Mouse (Mus musculus) embryonic facial prominence, embryonic 11.5 days (tissue): ENCODE data around the gene Hist2h2ac. TPM values are rescaled to one million over a fixed set of nuclear protein-coding genes. Genes with fewer than 3 reads are reported as not detected.
A peak's percentile ranks its signal among the peaks of the same experiment; 100 is the strongest.

Experiments
- ATAC-seq: fragments of 200-750 bp; cut with Nextera tagmentation; replicated peaks from 2 replicates; pipeline ENCODE4 v1.8.0; 2017; ENCODE audit warnings: low read depth; ENCODE audit not compliant: insufficient number of reproducible peaks, low FRiP score, low TSS enrichment
- DNase-seq: peaks from one replicate; pipeline ENCODE4 v3.0.0-alpha.2; 2015; ENCODE audit warnings: low spot score
- H3K27ac ChIP-seq: fragments of 300-500 bp; sonication (generic); replicated peaks from 2 replicates; pipeline ENCODE4 v1.5.1; 2014; ENCODE audit warnings: mild to moderate bottlenecking, low read depth, low read length, control low read depth
- H3K27me3 ChIP-seq: fragments of 300-500 bp; sonication (generic); 2 replicates; pipeline ENCODE4 v1.6.1; 2014; ENCODE audit warnings: mild to moderate bottlenecking, low read length, moderate library complexity, mixed read lengths; ENCODE audit not compliant: control insufficient read depth, insufficient read depth
- H3K36me3 ChIP-seq: fragments of 300-500 bp; sonication (generic); replicated peaks from 2 replicates; pipeline ENCODE4 v1.6.1; 2014; ENCODE audit warnings: low read depth, mild to moderate bottlenecking, low read length, moderate library complexity, mixed read lengths; ENCODE audit not compliant: control insufficient read depth, insufficient read depth
- H3K4me1 ChIP-seq: fragments of 300-500 bp; sonication (generic); 2 replicates; pipeline ENCODE4 v1.6.1; 2014; ENCODE audit warnings: low read length, mixed read lengths; ENCODE audit not compliant: control insufficient read depth, insufficient read depth
- H3K4me2 ChIP-seq: fragments of 300-500 bp; sonication (generic); 2 replicates; pipeline ENCODE4 v1.6.1; 2014; ENCODE audit warnings: low read depth, mild to moderate bottlenecking, control low read depth, low read length, moderate library complexity
- H3K4me3 ChIP-seq: fragments of 300-500 bp; sonication (generic); 2 replicates; pipeline ENCODE4 v1.5.1; 2014; ENCODE audit warnings: low read depth, low read length, control low read depth
- H3K9ac ChIP-seq: fragments of 300-500 bp; sonication (generic); replicated peaks from 2 replicates; pipeline ENCODE4 v1.6.1; 2014; ENCODE audit warnings: mild to moderate bottlenecking, control low read depth, low read length
- H3K9me3 ChIP-seq: fragments of 300-500 bp; sonication (generic); replicated peaks from 2 replicates; pipeline ENCODE4 v1.6.1; 2016; ENCODE audit warnings: mild to moderate bottlenecking, low read length, inconsistent platforms, mixed read lengths; ENCODE audit not compliant: control insufficient read depth
- WGBS: fragments of 180-500 bp; shearing (Covaris S2); extraction: QIAGEN DNeasy Blood & Tissue Kit; methylation state at CpG from one replicate; pipeline ENCODE4 v1.1.7; 2014; 5-methylcytosine and 5-hydroxymethylcytosine counted together
- polyA plus RNA-seq: library from polyadenylated mRNA; unstranded; fragments of >200 nt; fragmentation: Nextera tagmentation; extraction: Ambion mirVana; gene quantifications from 2 replicates; pipeline ENCODE4 v1.2.1, GENCODE M21; 2014

The Hist2h2ac gene
- polyA plus RNA-seq, 1 experiment from 2014 or later: 15.5 TPM

DNA sequence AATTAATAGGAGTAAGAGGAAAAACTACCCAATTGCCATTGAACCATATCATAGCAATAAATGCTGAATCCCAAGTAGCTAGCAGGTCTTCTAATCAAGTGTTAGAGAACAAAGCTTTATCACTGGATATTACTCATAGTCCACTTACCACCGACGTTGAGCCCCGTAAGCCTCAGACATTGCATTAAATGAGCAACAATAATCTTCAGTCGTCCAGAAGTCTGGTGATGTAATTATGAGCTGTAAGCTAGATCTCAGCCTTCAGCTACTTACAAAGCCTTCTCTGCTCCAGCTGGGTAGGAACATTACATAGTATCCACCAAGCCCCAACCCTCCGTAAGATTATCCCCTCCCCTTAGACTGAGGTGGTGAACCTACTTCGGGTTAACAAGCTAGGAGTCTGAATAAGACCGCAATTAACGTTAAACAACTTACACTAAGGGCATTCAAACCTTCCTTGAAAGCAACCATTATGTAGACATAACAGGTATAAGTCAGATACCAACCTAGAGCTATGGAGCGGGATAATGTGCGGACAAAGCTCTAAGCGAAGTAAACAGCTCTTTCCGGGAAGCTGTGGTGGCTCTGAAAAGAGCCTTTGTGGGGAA is 17.3 kb upstream of the Hist2h2ac start:
- Histone ChIP-seq H3K36me3 (no peaks in the 10 kb centered on the region), H3K9ac (peak overlapping the region; percentile 81)
- ATAC-seq: no peak

DNA sequence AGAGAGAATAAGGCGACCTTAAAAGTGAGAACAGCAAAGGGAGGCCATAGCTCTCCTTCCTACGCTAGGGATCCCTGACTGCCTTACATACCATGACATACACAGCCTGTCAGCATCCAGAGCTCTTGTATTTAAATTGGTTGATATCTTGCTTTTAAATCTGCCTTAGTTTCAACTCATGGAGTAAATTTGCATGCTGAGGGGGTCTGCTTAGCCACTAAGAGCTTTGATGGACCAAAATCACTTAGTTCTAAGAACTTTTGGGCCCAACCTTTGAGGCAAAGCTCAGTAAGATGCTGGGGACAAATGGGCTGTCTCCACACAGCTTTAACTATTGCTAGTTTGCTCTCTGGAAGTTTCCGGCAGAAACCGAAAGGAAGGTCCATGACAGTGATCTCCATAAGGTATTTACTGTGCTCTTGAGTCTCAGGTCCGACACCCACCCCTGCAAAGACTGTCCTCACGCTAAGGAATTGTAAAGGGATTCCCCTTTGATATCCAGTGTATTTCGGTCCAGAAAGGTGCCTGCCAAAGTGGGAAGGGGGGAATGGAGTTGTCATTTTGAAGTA is 16.7 kb upstream of the Hist2h2ac start:
- no peak for ATAC-seq
- H3K27me3 ChIP-seq: no peaks in the 10 kb centered on the region
- H3K36me3 ChIP-seq: no peaks in the 10 kb centered on the region
- DNase-seq: peak; percentile 57
- WGBS: 28% methylated on average over 7 of the region's 7 CpGs
- no peaks in the 10 kb centered on the region for H3K9me3 ChIP-seq
- peak overlapping the region; percentile 88 for H3K27ac ChIP-seq
- H3K4me1 ChIP-seq: no peaks in the 10 kb centered on the region
- peak overlapping the region; percentile 49 for H3K4me3 ChIP-seq
- peak overlapping the region; percentile 56 for H3K4me2 ChIP-seq
- peak overlapping the region; percentile 81 for H3K9ac ChIP-seq

More for the DNA sequence above, 17.3 kb upstream of the Hist2h2ac start:
- peak overlapping the region; percentile 49 for H3K4me3 ChIP-seq
- H3K27ac ChIP-seq: peak overlapping the region; percentile 88
- WGBS: 1% methylated on average over 12 of the region's 12 CpGs
- no peaks in the 10 kb centered on the region for H3K4me1 ChIP-seq
- H3K27me3 ChIP-seq: no peaks in the 10 kb centered on the region
- DNase-seq: peak; percentile 70
- H3K9me3 ChIP-seq: no peaks in the 10 kb centered on the region
- H3K4me2 ChIP-seq: peak overlapping the region; percentile 56

DNA sequence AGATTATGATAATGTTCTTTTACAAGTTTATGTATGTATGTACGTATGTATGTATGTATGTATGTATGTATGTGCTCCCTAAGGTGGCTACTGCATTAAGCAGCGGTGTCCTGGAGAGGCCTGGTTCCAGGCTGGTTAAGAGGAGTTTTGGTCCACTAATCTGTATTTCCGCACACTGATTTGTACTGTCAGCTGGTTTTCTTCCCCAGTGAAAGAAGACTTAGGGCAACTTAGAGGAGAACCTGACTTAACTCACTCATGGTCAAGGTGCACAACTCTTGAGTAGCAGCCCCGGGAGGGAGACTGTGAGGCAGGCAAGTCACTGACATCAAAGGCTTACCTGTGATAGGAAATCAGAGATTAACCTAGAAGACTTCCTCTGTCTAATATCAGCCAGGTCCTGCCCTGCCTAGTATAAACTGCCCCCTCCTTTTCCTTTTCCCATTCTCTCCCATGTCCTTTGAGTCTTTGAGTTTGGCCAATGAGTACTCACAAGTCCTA is 16.2 kb upstream of the Hist2h2ac start:
- Histone ChIP-seq H3K27ac (no peak overlapping the region), H3K4me3 (peak overlapping the region; percentile 49), H3K9ac (no peak overlapping the region; the same call in 1 of the 2 replicates), H3K4me1 (no peaks in the 10 kb centered on the region), H3K27me3 (no peaks in the 10 kb centered on the region), H3K36me3 (no peaks in the 10 kb centered on the region), H3K9me3 (no peaks in the 10 kb centered on the region), H3K4me2 (peak overlapping the region; percentile 56)
- 83% methylated on average over 4 of the region's 4 CpGs for WGBS
- no peak for ATAC-seq
- DNase-seq: no peak

GRCm38 (mm10) chr3:96235836-96236235 is 15.2 kb upstream of the Hist2h2ac start:
- Histone ChIP-seq H3K36me3 (no peaks in the 10 kb centered on the region), H3K9me3 (no peaks in the 10 kb centered on the region), H3K4me2 (no peak overlapping the region), H3K27ac (no peak overlapping the region), H3K4me3 (no peak overlapping the region), H3K4me1 (no peaks in the 10 kb centered on the region), H3K9ac (no peak overlapping the region), H3K27me3 (no peaks in the 10 kb centered on the region)
- no peak for ATAC-seq
- no peak for DNase-seq
- 59% methylated on average over 3 of the region's 3 CpGs for WGBS

GRCm38 (mm10) chr3:96234914-96235313 is 14.2 kb upstream of the Hist2h2ac start:
- Histone ChIP-seq H3K9ac (no peak overlapping the region), H3K27me3 (no peaks in the 10 kb centered on the region), H3K9me3 (no peaks in the 10 kb centered on the region), H3K4me1 (no peaks in the 10 kb centered on the region), H3K27ac (no peak overlapping the region), H3K4me2 (no peak overlapping the region), H3K36me3 (no peaks in the 10 kb centered on the region), H3K4me3 (no peak overlapping the region)
- ATAC-seq: no peak
- no peak for DNase-seq
- WGBS: 94% methylated on average over 2 of the region's 2 CpGs

- Histone ChIP-seq H3K36me3 (no peaks in the 10 kb centered on the region), H3K27ac (no peak overlapping the region), H3K9me3 (no peaks in the 10 kb centered on the region), H3K27me3 (no peaks in the 10 kb centered on the region), H3K9ac (no peak overlapping the region), H3K4me1 (no peaks in the 10 kb centered on the region), H3K4me3 (no peak overlapping the region), H3K4me2 (no peak overlapping the region)
- no peak for DNase-seq
- WGBS: 55% methylated on average over 2 of the region's 2 CpGs
- no peak for ATAC-seq
These were observed 11.1 kb upstream of the Hist2h2ac start for GRCm38 (mm10) chr3:96231758-96232120.

DNA sequence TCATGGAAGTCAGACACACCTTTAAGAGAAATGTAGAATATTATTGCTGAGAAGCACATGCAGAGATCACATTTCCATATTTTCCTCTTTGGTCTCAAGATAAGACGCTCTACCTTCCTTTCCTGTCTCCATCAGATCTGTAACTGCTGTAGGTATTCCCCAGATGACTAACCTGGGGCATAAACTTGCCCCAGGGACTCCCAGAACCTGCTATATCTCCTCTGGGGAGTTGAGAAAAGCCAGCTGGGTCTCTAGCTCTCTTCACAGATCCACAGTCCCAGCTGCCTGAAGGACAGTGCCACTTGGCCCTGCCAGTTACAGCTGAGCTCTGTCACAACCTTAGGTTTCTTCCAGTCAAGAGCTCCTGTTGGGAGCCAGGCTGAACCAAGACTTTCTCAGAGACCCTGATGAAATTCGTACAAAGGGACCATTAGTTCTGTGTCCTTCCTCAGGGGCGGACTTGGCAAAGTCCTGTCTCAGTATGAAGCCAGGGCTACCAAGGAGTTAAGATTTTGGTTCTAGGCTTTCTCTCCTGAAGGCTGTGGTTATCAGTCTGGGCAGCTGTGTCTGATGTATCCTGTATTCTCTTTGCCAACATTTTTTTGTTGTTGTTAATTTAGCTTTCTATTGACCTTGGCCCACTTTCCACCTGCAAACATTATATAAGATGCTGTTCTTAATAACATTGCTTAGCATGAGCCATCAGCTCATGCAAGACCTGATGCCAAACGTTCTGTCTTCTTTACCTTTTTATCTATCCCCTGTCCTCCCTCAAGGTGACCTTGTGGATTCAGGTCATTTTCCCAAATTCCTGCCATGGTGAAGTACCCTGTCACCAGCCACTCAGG is 10.5 kb upstream of the Hist2h2ac start:
- ATAC-seq (no peak), DNase-seq (no peak)
- WGBS: 76% methylated on average over 4 of the region's 4 CpGs
- Histone ChIP-seq H3K9ac (no peak overlapping the region), H3K36me3 (no peaks in the 10 kb centered on the region), H3K27ac (no peak overlapping the region), H3K4me1 (no peaks in the 10 kb centered on the region), H3K4me2 (no peak overlapping the region), H3K27me3 (no peaks in the 10 kb centered on the region), H3K9me3 (no peaks in the 10 kb centered on the region), H3K4me3 (no peak overlapping the region)

GRCm38 (mm10) chr3:96230404-96230803 is 9.7 kb upstream of the Hist2h2ac start:
- no peak for ATAC-seq
- no peaks in the 10 kb centered on the region for H3K4me1 ChIP-seq
- no peak overlapping the region for H3K9ac ChIP-seq
- no peak overlapping the region for H3K4me3 ChIP-seq
- 78% methylated on average over 2 of the region's 2 CpGs for WGBS
- no peaks in the 10 kb centered on the region for H3K9me3 ChIP-seq
- no peaks in the 10 kb centered on the region for H3K27me3 ChIP-seq
- no peak for DNase-seq
- H3K27ac ChIP-seq: no peak overlapping the region
- H3K36me3 ChIP-seq: no peaks in the 10 kb centered on the region
- no peak overlapping the region for H3K4me2 ChIP-seq
